Mouse (Mus musculus): ENCODE results near the gene Fuk. TPM values are rescaled to one million over a fixed set of nuclear protein-coding genes. Genes with fewer than 3 reads are reported as not detected.
"Not testable (repeated sequence)": the region's sequence is repeated elsewhere in the genome, so short reads cannot be mapped to it uniquely, and the experiment has no call there.

The Fuk gene
- polyA plus RNA-seq, 1 experiment = not detected

GRCm38 (mm10) chr8:110889904-110890470, 12.3 kb downstream of the Fuk start:
- no peak overlapping the region for H3K4me3 ChIP-seq (ENCODE audit: insufficient read depth, low read depth, low read length)
- no peak for TF ChIP-seq POLR2A (IDR thresholded peaks at IDR 0.05; ENCODE audit: insufficient read depth, low read depth, low read length)
- no peak for TF ChIP-seq CTCF (IDR thresholded peaks at IDR 0.05; ENCODE audit: insufficient read depth, low read depth, low read length)
- 77% methylated on average over 12 of the region's 12 CpGs for WGBS
- no peaks in the 10 kb centered on the region for H3K4me1 ChIP-seq (ENCODE audit: control insufficient read depth, insufficient read depth, low read length)
- H3K27ac ChIP-seq (ENCODE audit: insufficient read depth, low read depth, low read length) = no peak overlapping the region

GRCm38 (mm10) chr8:110888860-110889259, 13.4 kb downstream of the Fuk start:
- TF ChIP-seq POLR2A (IDR thresholded peaks at IDR 0.05; ENCODE audit: insufficient read depth, low read depth, low read length) = no peak
- no peak for TF ChIP-seq CTCF (IDR thresholded peaks at IDR 0.05; ENCODE audit: insufficient read depth, low read depth, low read length)
- Histone ChIP-seq H3K4me1 (ENCODE audit: control insufficient read depth, insufficient read depth, low read length) (no peaks in the 10 kb centered on the region), H3K4me3 (ENCODE audit: insufficient read depth, low read depth, low read length) (no peak overlapping the region), H3K27ac (ENCODE audit: insufficient read depth, low read depth, low read length) (no peak overlapping the region)
- 89% methylated on average over 16 of the region's 16 CpGs for WGBS

- Histone ChIP-seq H3K27ac (ENCODE audit: insufficient read depth, low read depth, low read length) (no peak overlapping the region), H3K4me1 (ENCODE audit: control insufficient read depth, insufficient read depth, low read length) (no peaks in the 10 kb centered on the region), H3K4me3 (ENCODE audit: insufficient read depth, low read depth, low read length) (no peak overlapping the region)
- TF ChIP-seq CTCF (IDR thresholded peaks at IDR 0.05; ENCODE audit: insufficient read depth, low read depth, low read length) (no peak), POLR2A (IDR thresholded peaks at IDR 0.05; ENCODE audit: insufficient read depth, low read depth, low read length) (no peak)
- 89% methylated on average over 8 of the region's 8 CpGs for WGBS
Measured at GRCm38 (mm10) chr8:110888441-110888840, 13.8 kb downstream of the Fuk start.

- H3K27ac ChIP-seq (ENCODE audit: insufficient read depth, low read depth, low read length) = no peak overlapping the region
- no peak overlapping the region for H3K4me3 ChIP-seq (ENCODE audit: insufficient read depth, low read depth, low read length)
- no peaks in the 10 kb centered on the region for H3K4me1 ChIP-seq (ENCODE audit: control insufficient read depth, insufficient read depth, low read length)
- TF ChIP-seq CTCF (IDR thresholded peaks at IDR 0.05; ENCODE audit: insufficient read depth, low read depth, low read length) (no peak), POLR2A (IDR thresholded peaks at IDR 0.05; ENCODE audit: insufficient read depth, low read depth, low read length) (no peak)
- 83% methylated on average over 10 of the region's 10 CpGs for WGBS
Measured at GRCm38 (mm10) chr8:110887551-110887950, 14.7 kb downstream of the Fuk start.

- H3K4me3 ChIP-seq (ENCODE audit: insufficient read depth, low read depth, low read length) = no peak overlapping the region
- no peak overlapping the region for H3K27ac ChIP-seq (ENCODE audit: insufficient read depth, low read depth, low read length)
- H3K4me1 ChIP-seq (ENCODE audit: control insufficient read depth, insufficient read depth, low read length) = no peaks in the 10 kb centered on the region
- WGBS = 88% methylated on average over 3 of the region's 3 CpGs
- TF ChIP-seq POLR2A (IDR thresholded peaks at IDR 0.05; ENCODE audit: insufficient read depth, low read depth, low read length) (no peak), CTCF (IDR thresholded peaks at IDR 0.05; ENCODE audit: insufficient read depth, low read depth, low read length) (no peak)
Measured at GRCm38 (mm10) chr8:110886634-110887033, 15.7 kb downstream of the Fuk start.

- WGBS = 92% methylated on average over 18 of the region's 18 CpGs
- TF ChIP-seq CTCF (IDR thresholded peaks at IDR 0.05; ENCODE audit: insufficient read depth, low read depth, low read length) (no peak), POLR2A (IDR thresholded peaks at IDR 0.05; ENCODE audit: insufficient read depth, low read depth, low read length) (no peak)
- Histone ChIP-seq H3K4me1 (ENCODE audit: control insufficient read depth, insufficient read depth, low read length) (peaks cover 2% of the 10 kb centered on the region; the same call in 1 of the 2 replicates), H3K27ac (ENCODE audit: insufficient read depth, low read depth, low read length) (no peak overlapping the region), H3K4me3 (ENCODE audit: insufficient read depth, low read depth, low read length) (no peak overlapping the region)
Measured at GRCm38 (mm10) chr8:110883824-110884223, 18.5 kb downstream of the Fuk start.

- 92% methylated on average over 10 of the region's 10 CpGs for WGBS
- Histone ChIP-seq H3K4me1 (ENCODE audit: control insufficient read depth, insufficient read depth, low read length) (peaks cover 5% of the 10 kb centered on the region; the same call in 1 of the 2 replicates), H3K4me3 (ENCODE audit: insufficient read depth, low read depth, low read length) (no peak overlapping the region), H3K27ac (ENCODE audit: insufficient read depth, low read depth, low read length) (no peak overlapping the region)
- TF ChIP-seq POLR2A (IDR thresholded peaks at IDR 0.05; ENCODE audit: insufficient read depth, low read depth, low read length) (no peak), CTCF (IDR thresholded peaks at IDR 0.05; ENCODE audit: insufficient read depth, low read depth, low read length) (no peak)
Measured at GRCm38 (mm10) chr8:110881741-110882310, 20.5 kb downstream of the Fuk start.

GRCm38 (mm10) chr8:110877862-110878261, 24.4 kb downstream of the Fuk start:
- Histone ChIP-seq H3K4me1 (ENCODE audit: control insufficient read depth, insufficient read depth, low read length) (peaks cover 8% of the 10 kb centered on the region), H3K27ac (ENCODE audit: insufficient read depth, low read depth, low read length) (peak overlapping the region; percentile 58; the same call in 1 of the 2 replicates), H3K4me3 (ENCODE audit: insufficient read depth, low read depth, low read length) (no peak overlapping the region)
- TF ChIP-seq CTCF (IDR thresholded peaks at IDR 0.05; ENCODE audit: insufficient read depth, low read depth, low read length) (no peak), POLR2A (IDR thresholded peaks at IDR 0.05; ENCODE audit: insufficient read depth, low read depth, low read length) (no peak)
- 75% methylated on average over 4 of the region's 4 CpGs for WGBS

GRCm38 (mm10) chr8:110870501-110870900, 31.8 kb downstream of the Fuk start:
- 92% methylated on average over 2 of the region's 2 CpGs for WGBS
- H3K4me1 ChIP-seq (ENCODE audit: control insufficient read depth, insufficient read depth, low read length) = no peaks in the 10 kb centered on the region
- H3K27ac ChIP-seq (ENCODE audit: insufficient read depth, low read depth, low read length) = no peak overlapping the region
- TF ChIP-seq POLR2A (IDR thresholded peaks at IDR 0.05; ENCODE audit: insufficient read depth, low read depth, low read length) (no peak), CTCF (IDR thresholded peaks at IDR 0.05; ENCODE audit: insufficient read depth, low read depth, low read length) (no peak)
- H3K4me3 ChIP-seq (ENCODE audit: insufficient read depth, low read depth, low read length) = no peak overlapping the region

- 97% methylated on average over 7 of the region's 7 CpGs for WGBS
- not testable (repeated sequence) for H3K27ac ChIP-seq (ENCODE audit: insufficient read depth, low read depth, low read length); H3K4me3 ChIP-seq (ENCODE audit: insufficient read depth, low read depth, low read length)
Measured at GRCm38 (mm10) chr8:110861347-110862025, 40.8 kb downstream of the Fuk start.

More at GRCm38 (mm10) chr8:110861347-110862025, 40.8 kb downstream of the Fuk start:
- H3K4me1 ChIP-seq (ENCODE audit: control insufficient read depth, insufficient read depth, low read length) = not testable (repeated sequence)

Data from olfactory bulb, adult 2 months (tissue).